Mouse (Mus musculus) E14TG2a.4 (cell line): Measurements from ENCODE around the gene C1qc.

ENCODE experiments used
- CTCF ChIP-seq: conservative IDR thresholded peaks from 2 replicates; pipeline ENCODE4 v1.5.1; 2014; ENCODE audit warnings: low read length
- NANOG ChIP-seq: IDR thresholded peaks from 2 replicates; pipeline ENCODE4 v1.6.1; 2014; ENCODE audit warnings: borderline replicate concordance, low read length, mixed read lengths
- POU5F1 ChIP-seq: IDR thresholded peaks from 2 replicates; pipeline ENCODE4 v1.6.1; 2014; ENCODE audit warnings: low read length, borderline replicate concordance

GRCm38 (mm10) chr4:136924529-136924928 lies 31.7 kb upstream of the C1qc start:
- TF ChIP-seq CTCF (no peak), POU5F1 (no peak), NANOG (no peak)
